Mouse (Mus musculus): Measurements from ENCODE around the gene Gm20696. TPM values are rescaled to one million over a fixed set of nuclear protein-coding genes. Genes with fewer than 3 reads are reported as not detected.

The Gm20696 gene
- polyA plus RNA-seq, 2 experiments: 2.0 to 5.9 TPM

GRCm38 (mm10) chr6:99265945-99266656 is 400.5 kb downstream of the Gm20696 start:
- peak; percentile 32 for DNase-seq (ENCODE audit: low spot score)
- 41% methylated on average over 13 of the region's 13 CpGs for WGBS
- peak overlapping the region; percentile 65; the same call in 1 of the 2 replicates for H3K27ac ChIP-seq (replicated peaks; ENCODE audit: low read depth, low read length)
- H3K4me2 ChIP-seq (replicated peaks; ENCODE audit: low read depth, low read length, severe bottlenecking): peak overlapping the region; percentile 4
- H3K4me3 ChIP-seq (replicated peaks; ENCODE audit: low read length): no peak overlapping the region
- no peaks in the 10 kb centered on the region for H3K9me3 ChIP-seq (ENCODE audit: control insufficient read depth, low read length)
- no peak for ATAC-seq (ENCODE audit: low FRiP score, low read depth)
- H3K27me3 ChIP-seq (ENCODE audit: control insufficient read depth, insufficient read depth, low read length): no peaks in the 10 kb centered on the region
- TF ChIP-seq POLR2A (IDR thresholded peaks at IDR 0.05; ENCODE audit: borderline replicate concordance, extremely low read depth, insufficient read depth, insufficient read length): no peak
- H3K9ac ChIP-seq (ENCODE audit: low read depth, low read length, severe bottlenecking): no peak overlapping the region
- H3K36me3 ChIP-seq (ENCODE audit: control insufficient read depth, insufficient read depth, low read length): no peaks in the 10 kb centered on the region
- H3K4me1 ChIP-seq (ENCODE audit: control insufficient read depth, insufficient read depth, low read length): peaks cover 50% of the 10 kb centered on the region

- H3K9me3 ChIP-seq (ENCODE audit: control insufficient read depth, low read length): no peaks in the 10 kb centered on the region
- WGBS: 29% methylated on average over 4 of the region's 4 CpGs
- H3K4me3 ChIP-seq (replicated peaks; ENCODE audit: low read length): no peak overlapping the region
- no peaks in the 10 kb centered on the region for H3K36me3 ChIP-seq (ENCODE audit: control insufficient read depth, insufficient read depth, low read length)
- no peaks in the 10 kb centered on the region for H3K27me3 ChIP-seq (ENCODE audit: control insufficient read depth, insufficient read depth, low read length)
- DNase-seq (ENCODE audit: low spot score) (peak; percentile 30), ATAC-seq (ENCODE audit: low FRiP score, low read depth) (no peak)
- H3K9ac ChIP-seq (ENCODE audit: low read depth, low read length, severe bottlenecking): no peak overlapping the region
- H3K4me2 ChIP-seq (replicated peaks; ENCODE audit: low read depth, low read length, severe bottlenecking): no peak overlapping the region
- peaks cover 41% of the 10 kb centered on the region for H3K4me1 ChIP-seq (ENCODE audit: control insufficient read depth, insufficient read depth, low read length)
- H3K27ac ChIP-seq (replicated peaks; ENCODE audit: low read depth, low read length): no peak overlapping the region
- TF ChIP-seq POLR2A (IDR thresholded peaks at IDR 0.05; ENCODE audit: borderline replicate concordance, extremely low read depth, insufficient read depth, insufficient read length): no peak
Measured at GRCm38 (mm10) chr6:99265173-99265572, 401.4 kb downstream of the Gm20696 start.

DNA sequence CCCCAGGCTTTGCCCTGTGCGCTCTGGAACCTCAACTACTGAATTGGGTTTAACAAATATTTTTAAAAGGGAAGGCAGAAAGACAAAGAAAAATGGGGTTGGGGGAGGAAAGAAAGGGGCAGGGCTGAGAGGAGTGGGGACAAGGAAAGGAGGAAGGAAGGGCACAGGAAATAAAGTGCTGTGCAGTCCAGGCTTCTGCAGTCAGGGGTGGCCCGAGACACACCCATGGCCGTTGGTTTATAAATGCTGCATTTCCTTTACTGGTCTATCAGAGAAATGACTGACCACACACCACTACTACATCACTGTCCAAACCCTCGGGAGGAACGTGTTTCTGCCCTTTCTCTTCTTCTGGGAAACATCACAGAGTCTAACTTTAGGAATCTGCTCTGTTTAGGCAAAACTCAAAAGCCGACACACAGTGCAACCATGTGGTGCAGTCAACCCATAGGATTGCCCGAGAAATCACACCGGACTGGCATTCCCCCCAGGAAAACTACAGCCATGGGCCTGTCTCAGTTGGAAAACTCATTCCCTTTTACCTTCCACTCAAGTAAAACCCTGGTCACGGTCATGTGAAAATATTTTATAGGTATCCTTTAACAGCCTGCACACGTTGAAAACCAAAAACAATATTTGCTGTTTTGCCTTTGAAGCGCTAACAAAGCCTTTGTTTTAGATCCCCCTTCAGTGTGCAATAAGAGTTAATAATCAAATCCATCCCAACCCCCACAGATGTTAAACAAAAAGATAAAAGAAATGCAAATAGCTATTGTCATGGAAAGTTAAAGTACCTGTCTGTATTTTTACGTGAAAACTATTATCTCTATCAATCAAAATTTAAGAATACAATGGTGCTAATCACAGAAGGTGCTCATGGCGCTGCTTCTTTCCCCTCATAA is 402.2 kb downstream of the Gm20696 start:
- no peak overlapping the region for H3K9ac ChIP-seq (ENCODE audit: low read depth, low read length, severe bottlenecking)
- H3K4me3 ChIP-seq (replicated peaks; ENCODE audit: low read length): no peak overlapping the region
- no peak for TF ChIP-seq POLR2A (IDR thresholded peaks at IDR 0.05; ENCODE audit: borderline replicate concordance, extremely low read depth, insufficient read depth, insufficient read length)
- ATAC-seq (ENCODE audit: low FRiP score, low read depth) (no peak), DNase-seq (ENCODE audit: low spot score) (no peak)
- WGBS: 33% methylated on average over 13 of the region's 13 CpGs
- H3K36me3 ChIP-seq (ENCODE audit: control insufficient read depth, insufficient read depth, low read length): no peaks in the 10 kb centered on the region
- no peak overlapping the region for H3K4me2 ChIP-seq (replicated peaks; ENCODE audit: low read depth, low read length, severe bottlenecking)
- H3K27me3 ChIP-seq (ENCODE audit: control insufficient read depth, insufficient read depth, low read length): no peaks in the 10 kb centered on the region
- H3K4me1 ChIP-seq (ENCODE audit: control insufficient read depth, insufficient read depth, low read length): peaks cover 36% of the 10 kb centered on the region
- H3K27ac ChIP-seq (replicated peaks; ENCODE audit: low read depth, low read length): no peak overlapping the region
- H3K9me3 ChIP-seq (ENCODE audit: control insufficient read depth, low read length): no peaks in the 10 kb centered on the region

- Histone ChIP-seq H3K36me3 (ENCODE audit: control insufficient read depth, insufficient read depth, low read length) (no peaks in the 10 kb centered on the region), H3K9ac (ENCODE audit: low read depth, low read length, severe bottlenecking) (no peak overlapping the region), H3K9me3 (ENCODE audit: control insufficient read depth, low read length) (no peaks in the 10 kb centered on the region), H3K4me2 (replicated peaks; ENCODE audit: low read depth, low read length, severe bottlenecking) (no peak overlapping the region), H3K4me1 (ENCODE audit: control insufficient read depth, insufficient read depth, low read length) (peaks cover 33% of the 10 kb centered on the region), H3K27ac (replicated peaks; ENCODE audit: low read depth, low read length) (no peak overlapping the region), H3K4me3 (replicated peaks; ENCODE audit: low read length) (no peak overlapping the region), H3K27me3 (ENCODE audit: control insufficient read depth, insufficient read depth, low read length) (no peaks in the 10 kb centered on the region)
- ATAC-seq (ENCODE audit: low FRiP score, low read depth) (no peak), DNase-seq (ENCODE audit: low spot score) (no peak)
- WGBS: 54% methylated on average over 2 of the region's 2 CpGs
- TF ChIP-seq POLR2A (IDR thresholded peaks at IDR 0.05; ENCODE audit: borderline replicate concordance, extremely low read depth, insufficient read depth, insufficient read length): no peak
Measured at GRCm38 (mm10) chr6:99263886-99264185, 402.8 kb downstream of the Gm20696 start.

DNA sequence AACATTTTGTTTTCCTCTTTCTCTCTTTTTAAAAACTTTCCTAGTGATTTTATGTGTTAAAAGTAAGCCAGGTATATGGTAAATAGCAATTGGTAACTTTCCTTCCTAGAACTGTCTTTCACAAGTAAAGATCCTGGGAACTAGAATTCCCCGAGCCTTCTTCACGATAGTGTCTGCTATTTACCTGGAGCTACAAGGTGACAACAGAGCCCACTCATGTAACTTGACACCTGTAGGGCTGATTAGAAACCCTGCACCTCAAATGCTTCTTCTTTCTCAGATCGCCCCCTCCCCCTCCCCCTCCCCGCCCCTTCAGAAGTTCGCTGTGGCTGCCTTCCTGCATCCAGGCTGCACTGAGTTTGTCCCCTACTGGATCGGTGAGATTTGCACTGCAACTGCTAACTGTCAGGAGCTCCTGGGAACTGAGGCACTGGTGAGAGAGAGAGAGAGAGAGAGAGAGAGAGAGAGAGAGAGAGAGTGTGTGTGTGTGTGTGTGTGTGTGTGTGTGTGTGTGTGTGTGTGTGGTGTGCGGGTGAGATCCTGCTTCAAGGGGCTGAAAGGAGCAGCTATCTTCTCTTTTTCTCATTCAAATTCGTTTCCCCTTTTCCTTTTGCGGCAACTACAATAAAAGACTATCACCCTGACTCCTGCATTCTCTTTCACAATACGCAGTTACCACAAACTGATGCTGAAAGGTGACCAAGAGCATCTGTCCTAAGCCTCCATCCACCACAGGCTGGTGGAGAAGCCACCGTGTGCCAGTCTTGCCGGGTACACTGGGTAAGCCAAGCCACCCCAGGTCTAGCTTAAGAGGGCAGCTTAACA is 403.3 kb downstream of the Gm20696 start:
- H3K27me3 ChIP-seq (ENCODE audit: control insufficient read depth, insufficient read depth, low read length): no peaks in the 10 kb centered on the region
- H3K4me2 ChIP-seq (replicated peaks; ENCODE audit: low read depth, low read length, severe bottlenecking): no peak overlapping the region
- H3K9ac ChIP-seq (ENCODE audit: low read depth, low read length, severe bottlenecking): no peak overlapping the region
- no peaks in the 10 kb centered on the region for H3K36me3 ChIP-seq (ENCODE audit: control insufficient read depth, insufficient read depth, low read length)
- H3K4me3 ChIP-seq (replicated peaks; ENCODE audit: low read length): no peak overlapping the region
- DNase-seq (ENCODE audit: low spot score) (no peak), ATAC-seq (ENCODE audit: low FRiP score, low read depth) (no peak)
- peaks cover 33% of the 10 kb centered on the region for H3K4me1 ChIP-seq (ENCODE audit: control insufficient read depth, insufficient read depth, low read length)
- TF ChIP-seq POLR2A (IDR thresholded peaks at IDR 0.05; ENCODE audit: borderline replicate concordance, extremely low read depth, insufficient read depth, insufficient read length): no peak
- H3K9me3 ChIP-seq (ENCODE audit: control insufficient read depth, low read length): no peaks in the 10 kb centered on the region
- no peak overlapping the region for H3K27ac ChIP-seq (replicated peaks; ENCODE audit: low read depth, low read length)
- WGBS: 23% methylated on average over 12 of the region's 12 CpGs
